Mouse (Mus musculus) layer of hippocampus, postnatal 25 days (tissue): ENCODE results near the gene Slc17a7. TPM values are rescaled to one million over a fixed set of nuclear protein-coding genes. Genes with fewer than 3 reads are reported as not detected.

Experiments used
- DNase-seq, 2 experiments: peaks; one replicate each; pipeline ENCODE4 v3.0.0; 2022; ENCODE audit warnings: mixed read lengths in 2 of 2, low spot score in 1 of 2; ENCODE audit errors: extremely low spot score in 1 of 2
- total RNA-seq, 2 experiments: library from RNA; stranded (reverse); gene quantifications; 2 replicates each; pipeline ENCODE4 v1.2.3; 2021

The Slc17a7 gene
- total RNA-seq, 2 experiments from 2014 or later: 1,494 to 1,551 TPM

GRCm38 (mm10) chr7:45174567-45175280, 11.0 kb downstream of the Slc17a7 start:
- DNase-seq: no peak

GRCm38 (mm10) chr7:45175398-45175797, 11.6 kb downstream of the Slc17a7 start:
- DNase-seq: no peak

GRCm38 (mm10) chr7:45175929-45176328, 12.2 kb downstream of the Slc17a7 start:
- no peak for DNase-seq

GRCm38 (mm10) chr7:45176356-45176755, 12.6 kb downstream of the Slc17a7 start:
- no peak for DNase-seq

- DNase-seq: no peak
Observed at GRCm38 (mm10) chr7:45178550-45178949, 14.8 kb downstream of the Slc17a7 start.

GRCm38 (mm10) chr7:45179469-45179868, 15.7 kb downstream of the Slc17a7 start, which contains the start of gene Gfy:
Gene Gfy (minus strand): TSS chr7:45179569.
- DNase-seq: no peak

GRCm38 (mm10) chr7:45180896-45181477, 17.2 kb downstream of the Slc17a7 start, which contains the start of gene Pth2:
Gene Pth2 (plus strand): TSS chr7:45180995.
- DNase-seq: no peak

- DNase-seq: no peak
Observed at GRCm38 (mm10) chr7:45181540-45181939, 17.8 kb downstream of the Slc17a7 start.

- DNase-seq: peak; percentile 60 to 71
Observed at GRCm38 (mm10) chr7:45182199-45182601, 18.5 kb downstream of the Slc17a7 start.

- DNase-seq: no peak
Observed at GRCm38 (mm10) chr7:45182606-45183005, 18.9 kb downstream of the Slc17a7 start.

- DNase-seq: no peak
Observed at GRCm38 (mm10) chr7:45183672-45184071, 19.9 kb downstream of the Slc17a7 start.

GRCm38 (mm10) chr7:45185921-45186320, 22.2 kb downstream of the Slc17a7 start:
- no peak for DNase-seq

- DNase-seq: no peak
Observed at GRCm38 (mm10) chr7:45189600-45189999, 25.9 kb downstream of the Slc17a7 start.

GRCm38 (mm10) chr7:45190186-45190585, 26.4 kb downstream of the Slc17a7 start:
- DNase-seq: no peak

GRCm38 (mm10) chr7:45191161-45191560, 27.4 kb downstream of the Slc17a7 start:
- DNase-seq: no peak

GRCm38 (mm10) chr7:45191803-45192363, 28.1 kb downstream of the Slc17a7 start:
- no peak for DNase-seq

- DNase-seq: no peak
Observed at GRCm38 (mm10) chr7:45192585-45193310, 29.0 kb downstream of the Slc17a7 start.

GRCm38 (mm10) chr7:45193406-45193805, 29.7 kb downstream of the Slc17a7 start:
- no peak for DNase-seq

- no peak for DNase-seq
Observed at GRCm38 (mm10) chr7:45193871-45194785, 30.4 kb downstream of the Slc17a7 start.
